Mouse (Mus musculus): ENCODE measurements around the gene St14.

- TF ChIP-seq CTCF (IDR thresholded peaks at IDR 0.05) (no peak), POLR2A (IDR thresholded peaks at IDR 0.05; ENCODE audit: insufficient read depth, low read depth, low read length) (no peak)
Observed at GRCm38 (mm10) chr9:31090081-31091023, 41.3 kb downstream of the St14 start.
